Mouse (Mus musculus) adrenal gland, postnatal 4 days (tissue): Measurements from ENCODE around the gene Btbd9. TPM values are rescaled to one million over a fixed set of nuclear protein-coding genes. Genes with fewer than 3 reads are reported as not detected.

ENCODE experiments used
- DNase-seq, 2 experiments: peaks; one replicate each; pipeline ENCODE4 v3.0.0; 2021 to 2022; ENCODE audit warnings: low spot score in 2 of 2, mixed read lengths in 2 of 2
- total RNA-seq, 2 experiments: library from RNA; stranded (reverse); gene quantifications; 2 replicates each; pipeline ENCODE4 v1.2.3; 2021

Gene Btbd9
- total RNA-seq, 2 experiments from 2014 or later = 40.4 to 41.5 TPM

DNA sequence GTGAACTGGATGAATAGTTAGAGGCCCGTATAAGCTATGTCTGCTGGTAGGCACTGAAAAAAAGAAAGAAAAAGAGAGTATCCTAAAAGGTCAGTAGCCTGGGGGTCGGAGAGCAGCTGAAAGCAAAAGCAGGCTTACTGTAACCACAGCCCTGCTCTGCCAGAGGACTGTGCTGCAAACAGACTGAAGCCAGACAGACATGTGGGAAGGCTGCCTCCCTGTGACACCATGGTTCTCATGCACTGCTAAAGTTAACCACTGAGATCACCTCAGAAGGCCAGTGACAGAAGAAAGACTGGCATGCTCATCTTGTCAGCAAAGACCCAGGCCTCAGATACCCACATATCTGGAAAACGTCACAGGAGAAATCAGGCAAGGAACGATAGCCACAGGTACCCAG is 317.8 kb downstream of the Btbd9 start:
- no peak for DNase-seq

DNA sequence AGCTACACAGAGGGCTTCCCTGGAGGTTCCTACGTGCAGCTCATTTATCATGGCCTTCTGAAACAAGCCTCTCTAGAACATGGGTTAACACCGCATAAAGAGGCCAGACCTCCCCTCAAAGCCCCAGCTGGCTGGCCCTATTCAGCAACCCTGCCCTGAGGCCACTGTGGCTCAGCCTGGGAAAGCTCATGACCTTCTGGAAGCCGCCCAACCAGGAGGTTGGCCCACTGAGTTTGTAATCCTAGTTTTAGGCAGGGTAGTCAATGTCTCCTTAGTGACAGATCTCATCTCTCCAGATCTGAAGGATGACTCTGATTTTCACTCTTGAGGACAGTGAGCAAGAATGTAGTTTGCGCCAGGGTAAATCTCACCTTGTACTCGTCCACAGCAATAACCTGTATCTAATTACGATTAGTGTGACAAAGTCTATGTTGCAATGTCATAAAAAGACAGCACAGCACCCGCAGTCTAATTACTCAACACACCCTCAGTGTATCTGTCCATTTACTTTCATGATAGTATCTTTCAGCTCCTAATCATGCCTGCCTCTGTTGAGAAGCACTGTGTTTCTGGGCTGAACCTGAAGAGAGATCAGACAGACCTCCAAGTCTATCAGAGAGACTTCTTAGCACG is 320.2 kb downstream of the Btbd9 start:
- DNase-seq = no peak

DNA sequence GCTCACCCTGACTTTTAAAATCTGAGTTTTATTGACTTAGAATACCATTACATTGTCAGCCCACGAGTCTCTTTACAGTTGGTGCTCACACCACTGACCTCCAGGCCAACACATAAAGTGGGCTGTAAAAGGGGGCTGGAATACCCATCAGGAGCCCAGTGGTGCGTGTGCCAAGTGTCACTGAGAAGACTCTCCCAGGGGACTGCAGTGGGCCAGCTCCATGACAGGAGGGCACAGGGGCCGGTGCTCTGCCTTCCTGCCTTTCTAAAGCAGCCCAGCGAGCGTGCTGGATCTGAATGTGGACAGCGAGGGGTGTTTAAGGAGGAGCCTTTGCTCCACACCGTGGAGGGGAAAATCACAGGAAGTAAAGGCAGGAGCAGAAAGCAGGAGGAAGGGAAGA is 322.4 kb downstream of the Btbd9 start:
- no peak for DNase-seq

DNA sequence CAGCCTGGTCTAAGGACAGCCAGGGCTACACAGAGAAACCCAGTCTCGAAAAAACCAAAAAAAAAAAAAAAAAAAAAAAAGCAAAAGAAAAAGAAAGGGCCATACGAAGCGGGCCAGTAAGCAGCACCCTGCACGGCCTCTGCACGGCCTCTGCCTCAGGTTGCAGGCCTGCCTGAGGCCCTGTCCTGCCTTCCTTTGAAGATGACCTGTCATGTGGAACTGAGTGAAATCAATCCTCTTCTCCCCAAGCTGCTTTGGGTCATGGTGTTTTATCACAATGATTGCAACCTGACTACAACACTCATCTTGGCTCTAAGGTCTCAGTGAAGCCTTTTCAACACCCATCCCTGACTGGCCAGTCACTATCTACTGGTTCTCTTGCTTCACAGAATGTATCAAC is 323.3 kb downstream of the Btbd9 start:
- DNase-seq = no peak

DNA sequence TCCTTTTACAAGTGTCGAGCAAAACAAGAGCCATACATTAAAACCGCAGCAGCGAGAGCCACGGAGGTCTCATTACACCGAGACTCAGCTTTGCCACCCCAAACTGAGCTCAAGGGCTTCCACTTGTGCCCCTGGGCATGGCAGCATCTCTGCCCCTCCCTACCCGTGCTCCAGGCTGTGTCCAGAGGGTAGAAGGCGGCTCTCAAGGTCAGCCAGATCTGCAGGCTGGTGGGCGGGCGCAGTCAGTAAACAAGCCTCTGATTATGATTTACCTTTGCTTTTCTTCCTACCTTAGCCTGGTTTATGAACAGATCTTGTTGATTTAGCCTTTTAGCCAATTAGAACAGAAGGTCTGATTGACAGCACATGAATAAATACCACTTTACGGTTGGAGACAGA is 331.0 kb downstream of the Btbd9 start:
- no peak for DNase-seq

DNA sequence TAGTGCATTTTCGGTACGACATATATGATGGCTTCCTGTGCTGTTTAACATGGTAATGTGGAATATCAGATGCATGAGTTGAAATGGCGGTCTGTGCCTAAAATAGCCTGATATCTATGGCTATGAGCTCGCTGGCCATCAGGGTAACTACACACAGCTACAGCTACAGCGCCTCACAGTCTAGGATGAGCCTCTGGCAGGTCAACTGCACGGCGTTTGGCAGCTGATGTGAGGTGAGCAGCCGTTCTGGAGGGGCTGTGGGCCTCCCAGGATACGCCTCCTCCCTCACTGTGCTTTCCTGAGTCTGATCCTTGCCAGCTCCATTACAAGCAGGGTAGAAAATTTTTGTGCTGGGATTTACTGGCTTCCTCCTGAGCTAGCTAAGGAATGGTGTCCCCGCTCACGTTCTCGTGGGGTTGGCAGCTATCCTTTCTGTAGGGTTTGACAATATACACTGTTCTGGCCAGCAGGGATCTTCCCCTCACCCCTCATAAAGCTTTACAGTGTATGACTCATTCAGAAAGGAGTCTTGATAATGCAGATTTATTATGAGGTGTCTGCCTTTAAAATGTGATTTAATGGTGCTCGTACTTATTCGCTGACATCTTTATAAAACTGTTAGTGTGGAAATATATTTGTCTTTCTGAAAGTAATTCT is 331.5 kb downstream of the Btbd9 start:
- no peak for DNase-seq

DNA sequence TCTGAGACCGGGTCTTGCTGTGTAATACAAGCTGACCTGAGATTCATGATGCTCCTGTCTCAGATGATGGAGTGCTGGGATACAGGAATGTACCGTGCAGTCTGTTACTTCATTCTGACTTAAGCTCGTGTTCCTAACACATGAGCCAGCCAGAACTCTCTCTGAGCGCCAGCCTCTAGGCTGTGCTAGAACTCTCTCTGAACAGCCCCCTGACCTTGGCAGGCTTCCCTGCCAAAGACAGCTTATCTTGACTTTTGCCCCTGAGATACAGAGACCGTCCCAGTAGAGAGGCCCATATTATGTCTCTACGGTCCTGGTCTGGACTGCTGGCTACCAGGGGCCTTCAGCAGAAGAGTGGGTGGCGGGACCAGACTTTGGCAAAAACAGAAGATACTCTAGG is 332.7 kb downstream of the Btbd9 start:
- no peak for DNase-seq

DNA sequence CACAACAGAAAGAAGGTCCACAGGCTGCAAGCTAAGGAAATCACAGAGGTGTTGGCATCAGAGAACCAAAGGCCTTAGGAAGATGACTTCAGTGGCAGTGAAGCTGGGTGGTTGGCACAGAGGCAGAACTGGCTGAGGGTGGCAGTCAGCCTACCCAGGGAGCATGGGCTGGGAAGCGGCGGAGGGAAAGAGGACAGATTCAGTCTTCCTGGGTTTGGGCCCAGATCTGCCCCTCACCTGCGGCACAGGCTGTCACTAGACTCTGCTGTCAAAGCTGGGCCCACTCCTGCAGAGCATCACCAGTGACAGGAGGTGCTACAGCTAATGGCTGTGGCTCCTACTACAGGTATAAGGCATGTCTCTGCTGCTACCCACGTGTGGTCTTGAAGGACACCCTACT is 333.6 kb downstream of the Btbd9 start:
- no peak for DNase-seq

DNA sequence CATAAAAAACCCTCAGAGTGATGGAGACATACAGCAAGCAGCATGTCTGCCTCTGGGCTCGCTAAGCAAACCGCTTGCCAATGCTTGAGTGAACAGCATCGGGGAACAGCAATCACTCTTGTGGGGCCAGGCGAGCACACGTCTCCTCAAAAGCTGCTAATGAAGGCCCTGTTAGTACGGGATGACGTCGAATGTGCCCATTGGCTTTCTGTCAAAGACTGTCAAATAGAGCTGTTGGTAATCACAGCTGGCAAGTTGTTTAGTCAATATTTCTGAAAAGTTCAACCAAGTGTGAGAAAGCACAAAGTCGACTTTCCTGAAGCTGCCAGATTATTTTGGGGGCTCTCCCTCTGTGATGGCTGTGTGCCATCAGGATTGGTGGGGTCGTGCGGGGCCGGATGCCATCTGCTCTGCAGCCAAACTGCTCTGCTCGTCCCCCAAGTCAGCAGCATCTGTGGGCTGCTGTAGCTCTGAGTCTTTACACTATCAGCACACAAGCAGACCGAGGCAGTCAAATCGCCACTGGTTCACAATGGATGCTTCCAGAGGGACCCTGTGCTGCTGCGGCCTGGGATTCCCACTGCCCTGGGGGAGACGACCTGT is 334.5 kb downstream of the Btbd9 start:
- DNase-seq = no peak

DNA sequence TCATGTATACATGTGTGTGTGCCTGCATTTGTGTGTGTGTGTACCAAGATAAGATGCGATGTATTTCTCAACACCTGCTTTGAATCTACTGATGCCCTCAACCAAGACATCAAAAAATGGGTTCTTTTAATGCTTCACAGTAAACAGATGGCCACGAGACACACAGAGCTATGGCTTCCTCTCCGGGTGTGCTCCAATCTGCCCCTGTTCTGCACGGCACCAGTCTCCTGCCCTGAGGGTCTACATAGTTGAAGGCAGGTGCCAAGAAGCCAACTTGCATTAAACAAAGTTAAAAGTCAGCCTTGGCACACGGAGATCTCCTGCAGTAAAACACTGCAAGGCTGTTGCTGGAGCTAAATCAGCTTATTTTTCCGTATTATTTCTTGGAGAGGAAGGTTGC is 335.2 kb downstream of the Btbd9 start:
- no peak for DNase-seq

DNA sequence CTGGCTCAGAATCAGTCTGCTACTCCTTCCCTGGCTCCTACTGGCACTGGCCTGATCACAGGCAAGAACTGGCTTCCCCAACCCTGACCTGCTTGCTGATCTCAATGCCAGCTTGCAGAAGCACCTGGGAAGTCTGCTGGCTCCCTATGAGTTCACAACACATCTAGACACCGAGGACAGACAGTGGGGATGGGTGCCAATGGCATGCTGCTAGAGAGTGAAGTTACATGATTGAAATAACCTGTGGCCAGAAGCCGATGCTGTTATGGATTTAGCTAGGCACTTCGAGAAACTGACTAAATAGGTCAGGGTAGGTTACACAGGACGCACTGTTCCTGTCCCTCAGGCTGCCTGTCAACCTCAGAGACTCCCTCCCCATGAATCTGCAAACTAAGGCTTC is 335.6 kb downstream of the Btbd9 start:
- DNase-seq = no peak

DNA sequence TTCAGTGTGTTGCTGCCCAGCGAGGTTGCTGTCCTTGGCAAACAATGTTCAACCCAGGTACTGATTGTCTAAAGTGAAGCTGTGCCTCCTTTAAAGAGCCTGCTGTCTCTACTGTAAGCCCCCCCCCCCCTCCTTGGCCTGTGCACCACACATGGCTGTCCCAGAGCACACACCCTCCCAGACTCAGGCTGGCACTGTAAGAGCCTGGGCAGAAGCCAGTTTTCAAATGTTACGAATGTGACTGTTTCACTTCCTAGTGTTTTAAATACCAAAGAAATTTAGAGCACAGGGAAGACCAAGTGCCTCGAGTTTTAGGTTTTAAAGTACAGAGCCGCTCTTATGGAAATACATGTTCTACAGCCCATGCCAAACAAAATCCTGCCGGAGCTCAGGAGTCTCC is 336.8 kb downstream of the Btbd9 start:
- DNase-seq = no peak

DNA sequence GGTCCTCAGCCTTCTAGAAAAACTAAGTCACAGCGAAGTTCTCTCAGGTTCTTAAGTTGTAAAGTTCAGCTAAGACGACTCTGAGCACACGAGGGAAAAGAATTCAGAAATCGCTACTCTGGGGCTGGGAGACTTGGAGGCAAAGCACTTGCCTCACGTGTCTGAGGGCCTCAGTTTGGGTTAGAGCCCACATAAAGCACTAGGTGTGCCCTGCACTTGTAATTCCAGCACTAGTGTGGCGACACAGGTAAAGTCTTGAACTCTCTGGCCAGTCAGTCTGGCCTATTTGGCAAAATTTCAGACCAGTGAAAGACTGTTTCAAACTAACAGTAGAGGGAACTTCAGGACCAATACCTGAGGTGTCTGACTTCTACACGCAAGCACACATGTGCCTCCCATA is 338.7 kb downstream of the Btbd9 start:
- no peak for DNase-seq

DNA sequence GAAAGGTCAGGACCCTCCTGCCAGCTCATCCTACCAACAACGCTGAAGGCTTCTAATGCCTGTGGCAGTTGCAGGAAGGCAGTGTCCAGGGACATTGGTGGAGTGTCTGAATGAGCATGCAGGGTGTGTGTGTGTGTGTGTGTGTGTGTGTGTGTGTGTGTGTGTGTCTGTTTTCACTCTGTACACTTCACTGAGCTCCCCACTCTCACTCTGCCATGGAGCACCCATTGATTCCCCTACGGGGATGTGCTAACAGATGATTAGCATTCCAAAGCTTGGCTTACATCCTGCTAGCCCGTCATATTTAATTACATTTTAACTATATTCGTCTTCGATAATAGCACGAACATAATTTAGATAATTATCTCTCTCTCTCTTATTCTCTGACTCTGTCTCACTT is 339.7 kb downstream of the Btbd9 start:
- DNase-seq = no peak

DNA sequence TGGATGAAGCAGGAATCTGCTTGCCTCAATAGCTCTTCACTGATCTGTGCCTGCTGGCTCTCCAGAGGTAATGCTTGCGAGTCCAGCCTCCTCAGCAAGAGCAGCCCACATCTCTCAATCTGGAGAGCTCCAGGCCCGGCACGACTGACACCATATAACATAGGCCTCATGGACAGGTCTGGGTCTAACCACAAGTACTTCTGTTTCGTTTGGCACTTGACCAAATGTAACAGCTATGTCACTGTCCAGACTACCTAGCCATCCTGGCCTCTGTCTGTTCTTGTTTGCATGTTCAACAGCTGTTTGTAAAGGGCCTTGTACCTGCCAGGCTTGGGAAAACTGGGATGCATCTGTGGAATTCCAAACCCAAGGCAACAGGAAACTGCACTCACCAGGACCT is 340.9 kb downstream of the Btbd9 start:
- no peak for DNase-seq

DNA sequence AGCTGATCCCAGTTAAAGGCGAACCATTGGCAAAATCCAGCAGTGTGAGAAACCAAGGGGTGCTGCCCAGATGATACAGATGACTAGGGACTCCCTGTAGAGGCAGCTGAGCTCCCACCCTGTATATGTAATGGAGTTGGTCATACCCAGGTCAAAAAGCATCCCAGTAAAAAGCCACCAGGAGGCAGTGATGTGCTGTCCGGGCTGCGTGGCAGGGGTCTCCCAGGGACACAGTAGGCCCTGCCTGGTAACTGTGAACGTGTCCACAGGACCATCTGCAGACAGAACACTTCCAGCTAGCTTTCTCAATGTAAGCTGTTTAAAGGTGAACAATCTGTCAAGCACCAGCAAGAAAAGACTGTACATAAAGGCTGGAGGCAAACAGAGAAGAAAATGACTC is 343.6 kb downstream of the Btbd9 start:
- DNase-seq = no peak

DNA sequence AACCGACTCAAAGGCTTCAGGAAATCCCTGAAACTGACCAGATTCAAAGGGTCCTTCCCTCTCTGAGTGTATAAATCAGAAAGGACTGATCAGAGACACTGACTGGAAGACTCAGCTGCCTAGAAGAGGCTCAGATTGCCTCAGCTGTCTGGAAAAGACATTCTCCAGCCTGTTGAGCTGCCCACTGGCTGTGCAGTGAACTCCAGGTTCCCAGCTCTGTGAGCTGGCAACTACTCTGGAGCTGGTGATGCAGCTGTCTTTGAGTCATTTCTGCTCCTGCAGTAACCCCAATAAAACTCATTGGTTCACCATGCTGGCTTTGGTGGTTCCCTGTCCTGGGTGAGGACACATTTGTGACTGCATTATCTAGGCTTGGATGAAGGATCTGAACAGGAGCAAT is 344.8 kb downstream of the Btbd9 start:
- no peak for DNase-seq

DNA sequence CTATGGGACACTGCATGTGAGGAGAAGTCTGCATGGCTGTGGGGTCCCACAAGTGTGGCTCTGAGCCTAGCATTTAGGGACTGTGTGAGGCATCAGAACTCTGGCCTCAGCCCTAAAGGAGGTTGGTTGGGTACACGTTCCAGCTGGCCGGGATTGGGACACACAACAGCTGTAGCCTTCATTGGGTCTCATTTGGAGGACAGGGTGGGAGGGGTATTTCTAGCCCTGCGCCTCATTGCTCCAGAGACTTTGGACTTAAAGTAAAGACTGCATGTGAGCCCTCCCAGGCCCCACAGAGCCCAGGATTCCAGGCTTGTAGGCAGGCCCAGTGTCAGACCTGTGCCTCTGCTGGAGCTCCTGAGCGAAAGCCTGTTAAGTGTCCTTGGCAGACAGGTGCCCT is 345.9 kb downstream of the Btbd9 start:
- no peak for DNase-seq

DNA sequence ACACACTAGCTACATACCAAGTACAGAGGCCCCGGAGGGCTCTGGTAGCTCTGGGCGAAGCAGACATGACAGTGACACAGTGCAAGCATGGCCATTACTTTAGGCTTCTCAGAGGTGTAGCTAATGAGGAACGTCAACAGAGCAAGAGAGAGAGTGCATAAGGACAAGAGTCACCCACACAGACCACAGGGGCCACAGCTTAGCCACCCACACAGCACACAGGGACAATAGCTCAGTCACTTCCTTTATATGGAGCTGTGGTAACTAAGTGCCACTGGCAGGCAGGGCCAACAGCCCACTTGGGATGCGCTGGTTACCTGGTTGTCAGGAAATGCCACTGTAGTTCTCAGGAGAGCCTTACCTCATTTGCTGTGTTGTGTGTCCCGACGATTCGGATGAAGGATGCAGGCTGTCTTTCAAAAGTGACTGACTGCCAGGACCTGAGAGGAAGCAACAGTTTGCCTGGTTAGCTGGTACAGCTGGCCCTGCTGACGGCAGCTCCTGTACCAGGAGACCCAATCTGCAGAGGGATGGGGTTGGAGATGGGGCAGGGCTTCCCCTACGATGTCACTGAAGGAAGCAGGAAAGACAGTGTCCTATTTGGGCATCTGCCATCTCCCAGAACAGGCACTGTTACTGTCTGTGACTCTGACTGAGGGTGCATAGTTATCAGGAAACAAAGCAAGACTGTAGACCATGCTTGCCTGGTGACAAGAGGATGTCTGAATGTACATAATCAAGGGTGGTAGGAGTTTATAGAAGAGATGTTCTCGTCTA is 347.7 kb downstream of the Btbd9 start:
- DNase-seq = no peak

DNA sequence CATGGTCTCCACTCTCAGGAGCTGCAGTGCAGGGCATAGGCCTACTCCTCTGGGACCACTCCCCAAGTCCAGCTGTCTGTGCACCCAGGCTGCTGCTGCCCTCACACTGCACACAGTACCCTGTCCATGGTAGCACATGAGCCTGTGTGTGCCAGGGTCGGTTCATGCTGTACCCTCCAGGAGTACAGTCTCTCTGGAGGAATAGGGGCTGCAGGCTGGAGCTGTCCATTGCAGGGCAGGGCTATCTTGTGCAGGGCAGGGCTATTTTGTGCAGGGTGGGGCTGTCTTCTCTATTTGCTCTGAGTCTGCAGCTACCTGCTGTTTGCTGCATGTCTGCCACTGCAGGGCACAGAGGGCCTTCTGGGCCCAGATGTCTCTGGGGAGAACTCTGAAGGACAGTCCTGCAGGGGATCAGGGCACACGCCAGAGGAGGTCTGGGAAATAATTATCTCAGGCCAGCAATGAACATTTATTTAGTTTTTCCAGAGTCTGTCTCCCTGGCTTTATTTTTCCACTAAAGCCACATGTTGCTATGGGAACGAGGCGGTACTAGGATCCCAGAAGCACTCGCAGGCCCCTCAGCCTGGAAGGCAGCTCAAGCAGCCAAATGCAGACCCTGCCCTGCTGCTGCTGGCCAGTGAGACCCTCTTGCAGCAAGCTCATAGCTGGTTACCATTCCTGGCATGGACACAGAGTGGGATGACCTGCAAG is 351.1 kb downstream of the Btbd9 start:
- no peak for DNase-seq

DNA sequence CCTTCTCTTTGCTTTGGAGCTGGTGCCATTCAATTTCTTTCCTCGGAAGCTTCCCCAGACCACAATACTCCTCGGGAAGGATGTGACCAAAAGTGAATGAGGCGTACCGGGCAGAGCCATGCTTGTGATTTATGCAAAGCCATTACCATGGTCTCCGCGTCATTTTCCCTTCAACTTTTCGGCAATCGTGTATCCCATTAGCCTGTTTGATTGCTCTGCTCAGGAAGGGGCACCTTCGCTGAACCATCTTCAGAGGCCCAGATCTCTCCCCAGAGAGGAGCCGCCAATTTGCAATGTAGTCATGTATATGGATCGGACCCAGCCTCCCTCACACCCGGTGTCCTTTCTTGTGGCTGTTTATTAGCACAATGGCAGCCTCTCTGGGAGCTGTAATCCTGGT is 353.5 kb downstream of the Btbd9 start:
- no peak for DNase-seq

DNA sequence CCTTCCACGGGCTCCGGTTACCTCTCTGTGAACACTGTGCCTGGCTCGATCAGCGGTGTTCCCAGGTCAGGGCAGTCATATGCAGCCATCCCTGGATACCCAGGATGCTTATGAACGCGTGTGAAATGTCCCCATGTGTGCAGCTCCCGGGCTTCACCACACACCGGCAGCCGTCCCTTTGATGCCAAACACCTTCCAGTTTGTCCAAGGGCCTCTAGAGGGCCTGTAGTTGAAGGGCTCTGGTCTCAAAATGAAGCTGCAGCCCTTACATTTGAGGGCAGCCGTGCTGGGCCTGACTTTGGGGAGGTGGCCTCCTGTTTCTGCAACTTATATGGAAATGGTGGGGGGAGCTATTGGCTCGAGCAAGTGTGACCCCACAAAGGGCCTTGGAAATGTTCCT is 353.9 kb downstream of the Btbd9 start:
- no peak for DNase-seq
